Mouse (Mus musculus) heart, postnatal 25 days (tissue): ENCODE measurements around the gene Crtam. TPM values are rescaled to one million over a fixed set of nuclear protein-coding genes. Genes with fewer than 3 reads are reported as not detected.

ENCODE experiments used
- DNase-seq: peaks from one replicate; pipeline ENCODE4 v3.0.0; 2022; ENCODE audit warnings: low spot score
- intact Hi-C: fragments of 180-260 bp; cut with DNase I; formaldehyde crosslinking; loops from one replicate; pipeline ENCODE4 v1.15.1; 2025
- total RNA-seq, 2 experiments: library from RNA; stranded (reverse); gene quantifications; 2 replicates each; pipeline ENCODE4 v1.2.3; 2021

Crtam gene
- total RNA-seq, 2 experiments from 2014 or later = not detected

GRCm38 (mm10) chr9:41012456-41012855, 8.0 kb upstream of the Crtam start:
- intact Hi-C loops = no loop called here
- no peak for DNase-seq

- intact Hi-C loops = no loop called here
- DNase-seq = no peak
Measured at GRCm38 (mm10) chr9:41011512-41012436, 7.3 kb upstream of the Crtam start.

GRCm38 (mm10) chr9:41007785-41008184, 3.4 kb upstream of the Crtam start:
- intact Hi-C loops = no loop called here
- DNase-seq = no peak

GRCm38 (mm10) chr9:40997116-40997779, 7.2 kb downstream of the Crtam start:
- no peak for DNase-seq
- intact Hi-C loops = loop anchor here (2.0 kb wide), 1 partner anchor 60 kb away; no protein-coding TSS in a partner anchor

GRCm38 (mm10) chr9:40994075-40994474, 10.4 kb downstream of the Crtam start:
- DNase-seq = no peak
- intact Hi-C loops = no loop called here

GRCm38 (mm10) chr9:40991511-40991910, 12.9 kb downstream of the Crtam start:
- intact Hi-C loops = loop anchor here (2.0 kb wide), 2 partner anchors 53 to 191 kb away; no protein-coding TSS in a partner anchor
- no peak for DNase-seq

GRCm38 (mm10) chr9:40989940-40990588, 14.4 kb downstream of the Crtam start:
- DNase-seq = no peak
- intact Hi-C loops = loop anchor here (1.0 to 2.0 kb wide), 3 partner anchors 55 to 201 kb away; no protein-coding TSS in a partner anchor

- intact Hi-C loops = no loop called here
- DNase-seq = no peak
Measured at GRCm38 (mm10) chr9:40984313-40984712, 20.1 kb downstream of the Crtam start.

GRCm38 (mm10) chr9:40983758-40984157, 20.7 kb downstream of the Crtam start:
- intact Hi-C loops = loop anchor here (2.0 kb wide), 1 partner anchor 149 kb away; no protein-coding TSS in a partner anchor
- no peak for DNase-seq

- intact Hi-C loops = loop anchor here (2.0 kb wide), 1 partner anchor 148 kb away; no protein-coding TSS in a partner anchor
- no peak for DNase-seq
Measured at GRCm38 (mm10) chr9:40982480-40982879, 21.9 kb downstream of the Crtam start.

- intact Hi-C loops = no loop called here
- no peak for DNase-seq
Measured at GRCm38 (mm10) chr9:40974042-40974801, 30.2 kb downstream of the Crtam start.

- intact Hi-C loops = no loop called here
- no peak for DNase-seq
Measured at GRCm38 (mm10) chr9:40964418-40964714, 40.1 kb downstream of the Crtam start.

GRCm38 (mm10) chr9:40963586-40964417, 40.6 kb downstream of the Crtam start, which contains the start of gene Jhy:
Gene Jhy (minus strand): TSS chr9:40964118.
- DNase-seq = no peak
- intact Hi-C loops = no loop called here

GRCm38 (mm10) chr9:40961401-40961800, 43.0 kb downstream of the Crtam start:
- no peak for DNase-seq
- intact Hi-C loops = no loop called here

GRCm38 (mm10) chr9:40949039-40949615, 55.3 kb downstream of the Crtam start:
- intact Hi-C loops = no loop called here
- DNase-seq = no peak

GRCm38 (mm10) chr9:40948473-40948872, 56.0 kb downstream of the Crtam start:
- DNase-seq = no peak
- intact Hi-C loops = no loop called here

GRCm38 (mm10) chr9:40947131-40947530, 57.3 kb downstream of the Crtam start:
- no peak for DNase-seq
- intact Hi-C loops = no loop called here

GRCm38 (mm10) chr9:40937425-40937824, 67.0 kb downstream of the Crtam start:
- DNase-seq = no peak
- intact Hi-C loops = loop anchor here (5.0 kb wide), 1 partner anchor 105 kb away; no protein-coding TSS in a partner anchor
